Mouse (Mus musculus) forebrain, embryonic 14.5 days (tissue): Measurements from ENCODE around the gene Il15ra. TPM values are rescaled to one million over a fixed set of nuclear protein-coding genes. Genes with fewer than 3 reads are reported as not detected.

Experiments used
- ATAC-seq: fragments of 200-750 bp; cut with Nextera tagmentation; 2 replicates; pipeline ENCODE4 v1.8.0; 2017; ENCODE audit warnings: mild to moderate bottlenecking, moderate library complexity
- DNase-seq: peaks from one replicate; pipeline ENCODE4 v3.0.0-alpha.2; 2015; ENCODE audit warnings: low spot score
- H3K27ac ChIP-seq: fragments of 300-500 bp; sonication (generic); 2 replicates; pipeline ENCODE4 v1.5.1; 2014; ENCODE audit warnings: low read depth, mild to moderate bottlenecking, control low read depth, low read length, moderate library complexity
- H3K27me3 ChIP-seq: fragments of 300-500 bp; sonication (generic); replicated peaks from 2 replicates; pipeline ENCODE4 v1.6.1; 2014; ENCODE audit warnings: low read length, control low read depth, mixed read lengths; ENCODE audit not compliant: control insufficient read depth, insufficient read depth
- H3K36me3 ChIP-seq: fragments of 300-500 bp; sonication (generic); 2 replicates; pipeline ENCODE4 v1.6.1; 2014; ENCODE audit warnings: low read length, control low read depth; ENCODE audit not compliant: control insufficient read depth, insufficient read depth
- H3K4me1 ChIP-seq: fragments of 300-500 bp; sonication (generic); 2 replicates; pipeline ENCODE4 v1.6.1; 2014; ENCODE audit warnings: antibody characterized with exemption, low read length, control low read depth; ENCODE audit not compliant: control insufficient read depth, insufficient read depth
- H3K4me2 ChIP-seq: fragments of 300-500 bp; sonication (generic); 2 replicates; pipeline ENCODE4 v1.6.1; 2014; ENCODE audit warnings: mild to moderate bottlenecking, control low read depth, low read length
- H3K4me3 ChIP-seq: fragments of 300-500 bp; sonication (generic); 2 replicates; pipeline ENCODE4 v1.5.1; 2014; ENCODE audit warnings: low read depth, low read length, control low read depth
- H3K9ac ChIP-seq: fragments of 300-500 bp; sonication (generic); 2 replicates; pipeline ENCODE4 v1.6.1; 2014; ENCODE audit warnings: mild to moderate bottlenecking, low read length, control low read depth, moderate library complexity
- H3K9me3 ChIP-seq: fragments of 300-500 bp; sonication (generic); replicated peaks from 2 replicates; pipeline ENCODE4 v1.6.1; 2016; ENCODE audit warnings: low read length, control low read depth, mixed read lengths; ENCODE audit not compliant: control insufficient read depth
- WGBS: fragments of 180-500 bp; shearing (Covaris S2); extraction: QIAGEN DNeasy Blood & Tissue Kit; methylation state at CpG from one replicate; pipeline ENCODE4 v1.1.7; 2014; 5-methylcytosine and 5-hydroxymethylcytosine counted together
- polyA plus RNA-seq: library from polyadenylated mRNA; unstranded; fragments of >200 nt; fragmentation: Nextera tagmentation; extraction: Ambion mirVana; gene quantifications from 2 replicates; pipeline ENCODE4 v1.2.1, GENCODE M21; 2014

The Il15ra gene
- polyA plus RNA-seq, 1 experiment from 2014 or later = 0.63 TPM

- H3K9me3 ChIP-seq = no peaks in the 10 kb centered on the region
- no peaks in the 10 kb centered on the region for H3K4me1 ChIP-seq
- ATAC-seq (no peak), DNase-seq (no peak)
- no peak overlapping the region for H3K9ac ChIP-seq
- H3K27me3 ChIP-seq = no peaks in the 10 kb centered on the region
- H3K4me2 ChIP-seq = no peak overlapping the region
- no peaks in the 10 kb centered on the region for H3K36me3 ChIP-seq
- H3K4me3 ChIP-seq = no peak overlapping the region
- WGBS = 96% methylated on average over 2 of the region's 2 CpGs
- no peak overlapping the region for H3K27ac ChIP-seq
Observed at GRCm38 (mm10) chr2:11718573-11718972, 13.5 kb downstream of the Il15ra start.

- no peaks in the 10 kb centered on the region for H3K9me3 ChIP-seq
- ATAC-seq = no peak
- 90% methylated on average over 9 of the region's 9 CpGs for WGBS
- DNase-seq = no peak
- no peaks in the 10 kb centered on the region for H3K27me3 ChIP-seq
- H3K9ac ChIP-seq = no peak overlapping the region
- H3K4me1 ChIP-seq = no peaks in the 10 kb centered on the region
- no peak overlapping the region for H3K4me3 ChIP-seq
- H3K27ac ChIP-seq = no peak overlapping the region
- H3K4me2 ChIP-seq = no peak overlapping the region
- H3K36me3 ChIP-seq = no peaks in the 10 kb centered on the region
Observed at GRCm38 (mm10) chr2:11722564-11722963, 17.5 kb downstream of the Il15ra start.

DNA sequence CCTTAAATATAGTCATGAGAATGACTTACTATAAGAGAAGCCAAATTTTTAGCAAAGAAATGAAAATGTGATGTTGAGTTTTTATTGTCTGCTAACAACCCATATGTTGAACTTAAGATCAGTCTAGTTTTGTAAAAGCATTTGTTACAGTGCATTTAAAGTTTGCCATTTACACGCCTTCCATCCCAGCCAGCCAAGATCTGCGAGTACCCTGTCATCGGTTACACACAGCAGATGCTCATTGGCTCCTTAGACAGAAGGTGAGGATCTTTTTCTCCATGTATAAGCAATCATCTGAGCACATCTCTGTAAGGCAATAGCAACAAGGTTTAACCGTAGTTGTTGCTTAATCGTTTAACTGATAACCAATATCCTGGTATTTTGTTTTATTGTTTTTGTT, 22.5 kb downstream of the Il15ra start:
- Histone ChIP-seq H3K4me2 (no peak overlapping the region), H3K4me3 (no peak overlapping the region), H3K9ac (no peak overlapping the region), H3K27ac (no peak overlapping the region), H3K9me3 (no peaks in the 10 kb centered on the region), H3K36me3 (no peaks in the 10 kb centered on the region), H3K4me1 (no peaks in the 10 kb centered on the region), H3K27me3 (no peaks in the 10 kb centered on the region)
- 85% methylated on average over 5 of the region's 5 CpGs for WGBS
- DNase-seq (no peak), ATAC-seq (no peak)

- no peak for DNase-seq
- ATAC-seq = no peak
- 56% methylated on average over 3 of the region's 3 CpGs for WGBS
Observed at GRCm38 (mm10) chr2:11729091-11729490, 24.0 kb downstream of the Il15ra start.

GRCm38 (mm10) chr2:11732978-11733377, 27.9 kb downstream of the Il15ra start:
- Histone ChIP-seq H3K9ac (no peak overlapping the region), H3K4me3 (no peak overlapping the region), H3K36me3 (no peaks in the 10 kb centered on the region), H3K4me1 (no peaks in the 10 kb centered on the region), H3K27ac (no peak overlapping the region), H3K27me3 (no peaks in the 10 kb centered on the region), H3K4me2 (no peak overlapping the region), H3K9me3 (no peaks in the 10 kb centered on the region)
- ATAC-seq (no peak), DNase-seq (no peak)
- 67% methylated on average over 5 of the region's 5 CpGs for WGBS

More at GRCm38 (mm10) chr2:11729091-11729490, 24.0 kb downstream of the Il15ra start:
- Histone ChIP-seq H3K4me1 (no peaks in the 10 kb centered on the region), H3K27me3 (no peaks in the 10 kb centered on the region), H3K4me2 (no peak overlapping the region), H3K4me3 (no peak overlapping the region), H3K27ac (no peak overlapping the region), H3K36me3 (no peaks in the 10 kb centered on the region), H3K9me3 (no peaks in the 10 kb centered on the region), H3K9ac (no peak overlapping the region)

GRCm38 (mm10) chr2:11735853-11736252, 30.8 kb downstream of the Il15ra start:
- no peak overlapping the region for H3K9ac ChIP-seq
- no peak overlapping the region for H3K4me3 ChIP-seq
- H3K9me3 ChIP-seq = no peaks in the 10 kb centered on the region
- WGBS = 86% methylated on average over 6 of the region's 6 CpGs
- H3K36me3 ChIP-seq = peaks cover 10% of the 10 kb centered on the region
- H3K4me2 ChIP-seq = no peak overlapping the region
- no peaks in the 10 kb centered on the region for H3K4me1 ChIP-seq
- no peak overlapping the region for H3K27ac ChIP-seq
- no peaks in the 10 kb centered on the region for H3K27me3 ChIP-seq
- DNase-seq (no peak), ATAC-seq (no peak)

DNA sequence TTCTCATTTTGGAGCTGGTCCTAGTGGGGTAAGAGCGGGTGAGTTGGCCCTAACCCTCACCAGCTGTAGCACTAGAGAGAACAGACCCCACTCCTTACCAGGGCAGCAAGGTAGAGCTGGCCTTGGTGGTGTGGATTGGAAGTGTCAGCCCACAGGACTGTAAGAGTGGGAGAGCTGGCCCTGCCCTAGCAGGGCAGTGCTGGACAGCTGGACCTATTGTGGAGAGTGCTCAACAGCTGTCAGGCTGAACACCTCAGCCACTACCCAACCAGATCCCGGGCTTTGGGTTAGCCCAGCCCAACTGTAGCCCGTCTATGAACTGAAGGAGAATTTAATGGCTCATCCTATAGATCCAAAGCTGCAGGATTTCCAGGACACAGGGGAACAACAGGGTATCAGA, 33.7 kb downstream of the Il15ra start:
- no peak overlapping the region for H3K9ac ChIP-seq
- H3K27ac ChIP-seq = no peak overlapping the region
- H3K4me1 ChIP-seq = no peaks in the 10 kb centered on the region
- no peak overlapping the region for H3K4me3 ChIP-seq
- ATAC-seq (0 out of 2 replicates have a peak, but pooled peaks have one; percentile 11), DNase-seq (no peak)
- H3K36me3 ChIP-seq = peaks cover 39% of the 10 kb centered on the region
- no peak overlapping the region for H3K4me2 ChIP-seq
- H3K27me3 ChIP-seq = no peaks in the 10 kb centered on the region
- 85% methylated on average over 3 of the region's 3 CpGs for WGBS
- no peaks in the 10 kb centered on the region for H3K9me3 ChIP-seq

- no peak overlapping the region for H3K4me3 ChIP-seq
- no peak overlapping the region for H3K9ac ChIP-seq
- ATAC-seq (no peak), DNase-seq (no peak)
- H3K27ac ChIP-seq = no peak overlapping the region
- peaks cover 42% of the 10 kb centered on the region for H3K36me3 ChIP-seq
- no peaks in the 10 kb centered on the region for H3K27me3 ChIP-seq
- no peaks in the 10 kb centered on the region for H3K9me3 ChIP-seq
- H3K4me1 ChIP-seq = no peaks in the 10 kb centered on the region
- WGBS = 97% methylated on average over 4 of the region's 4 CpGs
- H3K4me2 ChIP-seq = no peak overlapping the region
Observed at GRCm38 (mm10) chr2:11739516-11740051, 34.5 kb downstream of the Il15ra start.

- Histone ChIP-seq H3K4me2 (no peak overlapping the region), H3K9me3 (no peaks in the 10 kb centered on the region), H3K4me1 (no peaks in the 10 kb centered on the region), H3K9ac (no peak overlapping the region), H3K36me3 (peaks cover 88% of the 10 kb centered on the region), H3K4me3 (no peak overlapping the region), H3K27me3 (no peaks in the 10 kb centered on the region), H3K27ac (no peak overlapping the region)
- no peak for DNase-seq
- WGBS = 92% methylated on average over 4 of the region's 4 CpGs
- ATAC-seq = no peak
Observed at GRCm38 (mm10) chr2:11762541-11762940, 57.5 kb downstream of the Il15ra start.
